Mouse (Mus musculus) kidney, adult 2 months (tissue): Measurements from ENCODE around the gene Trim31.

Experiments
- CTCF ChIP-seq: fragments of 200-500 bp; conservative IDR thresholded peaks from 2 replicates; pipeline ENCODE4 v1.5.1; 2011; ENCODE audit warnings: low read depth, mild to moderate bottlenecking, control low read depth, low read length, moderate library complexity, mixed read lengths; ENCODE audit not compliant: insufficient read depth, insufficient read length
- POLR2A ChIP-seq: fragments of 200-500 bp; IDR thresholded peaks from one replicate; pipeline ENCODE4 v1.6.1; 2011; ENCODE audit warnings: low read depth, low read length, control low read depth

DNA sequence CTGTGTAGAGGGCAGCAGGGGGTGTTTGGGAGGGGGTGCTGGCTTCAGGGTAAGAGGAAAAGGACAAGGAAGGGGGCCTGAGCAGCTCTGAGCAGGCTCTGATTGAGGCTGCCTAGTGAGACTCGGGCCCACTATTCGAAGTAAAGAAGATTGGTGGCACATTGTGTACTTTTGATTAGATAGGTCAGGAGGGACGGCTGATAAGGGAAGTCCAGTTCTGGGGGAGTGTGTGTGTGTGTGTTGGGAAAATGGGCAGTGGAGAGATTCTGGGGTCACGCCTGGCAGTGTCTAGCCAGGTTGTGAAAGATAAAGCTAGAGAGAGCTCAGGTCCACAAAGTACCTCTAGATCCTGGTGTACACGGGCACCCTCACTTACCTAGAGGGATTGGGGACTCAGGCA, 46.3 kb upstream of the Trim31 start:
- TF ChIP-seq CTCF (no peak), POLR2A (no peak)
